Mouse (Mus musculus) liver (tissue): Measurements from ENCODE around the gene 1520401A03Rik.

Experiments used
- DNase-seq: peaks from one replicate; pipeline ENCODE4 v3.0.0-alpha.2; 2020; ENCODE audit warnings: mixed read lengths

1520401A03Rik gene

DNA sequence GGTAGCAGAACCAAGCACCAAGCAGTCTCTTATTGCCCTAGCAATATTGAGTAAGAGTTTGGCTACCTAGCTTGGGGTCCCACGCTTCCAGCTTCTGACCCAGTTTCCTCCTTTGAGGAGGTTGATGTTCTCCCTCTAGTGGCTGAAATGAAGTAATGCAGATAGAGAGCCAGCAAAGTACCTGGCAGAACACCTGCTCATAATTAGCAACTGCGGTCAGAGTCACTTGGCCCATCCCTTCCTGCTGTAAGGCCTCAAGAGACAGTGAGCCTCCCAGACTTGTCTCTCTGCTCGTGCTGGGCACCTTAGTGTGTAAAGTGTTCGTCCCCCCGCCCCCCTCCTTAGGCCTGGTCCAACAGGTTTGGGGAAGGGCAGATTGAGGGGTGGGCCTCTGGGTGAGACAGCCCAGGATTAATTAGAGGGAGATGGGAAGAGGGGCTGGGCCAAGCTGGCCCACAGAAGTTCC lies 58.0 kb downstream of the 1520401A03Rik start:
- no peak for DNase-seq

GRCm38 (mm10) chr17:23661526-23661925 lies 61.1 kb downstream of the 1520401A03Rik start:
- DNase-seq = peak; percentile 35

DNA sequence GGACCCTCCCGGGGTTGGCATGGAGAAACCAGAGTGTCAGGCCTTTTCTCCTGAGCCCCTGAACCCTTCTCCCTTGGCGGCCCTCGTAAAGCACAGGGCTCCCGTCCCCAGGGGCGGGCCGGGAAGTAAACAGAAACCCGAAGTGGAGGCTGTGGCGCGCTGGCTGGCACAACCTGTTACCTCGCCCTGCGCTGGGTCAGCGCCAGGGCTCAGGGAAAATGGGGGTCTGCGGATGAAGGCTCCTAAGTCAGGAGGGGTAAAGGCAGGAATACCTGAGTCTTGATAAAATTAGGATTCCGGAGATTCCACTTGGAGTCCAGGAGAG lies 61.7 kb downstream of the 1520401A03Rik start:
- no peak for DNase-seq

DNA sequence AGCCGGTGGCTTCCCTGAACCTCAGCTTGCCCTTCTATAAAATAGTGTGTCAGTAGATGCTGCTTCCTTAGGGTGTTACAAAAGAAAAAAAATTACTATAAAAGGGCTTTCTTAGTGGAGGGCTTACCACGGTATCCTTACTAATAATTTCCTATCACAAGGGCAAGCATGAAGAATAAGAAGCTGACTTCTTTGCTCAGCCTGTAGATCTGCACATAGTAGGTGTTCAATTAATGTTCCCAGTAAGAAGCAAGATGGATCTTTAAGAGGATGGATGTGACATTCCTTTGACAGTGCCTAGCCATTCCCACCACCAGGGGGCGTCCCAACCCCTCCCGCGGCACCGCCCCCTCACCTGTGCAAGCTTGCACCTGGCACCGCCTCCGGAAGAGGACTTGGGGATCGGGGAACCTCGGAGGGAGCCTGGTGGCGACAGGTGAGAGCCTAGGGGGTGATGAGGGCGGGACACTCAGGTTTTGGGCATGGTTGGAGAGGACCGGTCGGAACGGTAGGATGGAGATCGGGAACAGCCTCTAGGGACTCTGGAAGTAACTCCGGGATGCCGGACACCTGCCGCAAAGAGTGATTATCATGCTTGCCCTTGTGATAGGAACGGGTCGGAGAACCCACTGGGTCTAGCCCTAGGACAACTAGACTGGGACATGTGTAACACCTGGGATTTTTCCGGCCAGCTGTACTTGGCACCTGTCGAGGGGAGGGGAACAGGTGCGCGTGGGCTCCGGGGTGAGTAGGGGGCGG lies 62.3 kb downstream of the 1520401A03Rik start, which contains the start of gene Bicdl2:
TSS of gene Bicdl2 (plus strand) at position 390 of the 759 bp plus-strand sequence.
- peak; percentile 49 for DNase-seq

DNA sequence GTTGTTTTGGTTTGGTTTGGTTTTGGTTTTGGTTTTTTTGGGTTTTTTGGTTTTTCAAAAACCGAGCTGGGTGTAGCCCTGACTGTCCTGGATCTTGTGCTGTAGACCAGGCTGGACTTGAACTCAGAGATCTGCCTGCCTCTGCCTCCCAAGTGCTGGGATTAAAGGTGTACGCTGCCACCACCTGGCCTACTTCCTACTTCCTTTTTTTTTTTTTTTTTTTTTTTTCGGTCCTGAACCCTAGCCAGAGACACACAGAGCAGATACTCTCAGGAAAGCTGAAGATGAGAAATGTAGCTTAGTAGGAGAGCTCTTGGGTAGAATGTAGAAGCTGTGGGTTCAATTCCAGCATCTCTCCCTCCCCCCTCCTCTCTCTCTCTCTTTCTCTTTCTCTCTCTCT lies 64.1 kb downstream of the 1520401A03Rik start:
- no peak for DNase-seq
